Mouse (Mus musculus): ENCODE results near the gene Gm19426. TPM values are rescaled to one million over a fixed set of nuclear protein-coding genes. Genes with fewer than 3 reads are reported as not detected.
"Not testable (repeated sequence)": the region's sequence is repeated elsewhere in the genome, so short reads cannot be mapped to it uniquely, and the experiment has no call there.

The Gm19426 gene
- total and polyA plus RNA-seq, 3 experiments, result 0.98 to 2.6 (median 1.0) TPM

- no peak for DNase-seq
These were observed 671 bp upstream of the Gm19426 start for GRCm38 (mm10) chr2:84744126-84744525.

GRCm38 (mm10) chr2:84742451-84743283 lies 788 bp downstream of the Gm19426 start:
- DNase-seq, result peak; percentile 35

- peak; percentile 44 for DNase-seq
These were observed 1.5 kb downstream of the Gm19426 start for GRCm38 (mm10) chr2:84741841-84742450.

- no peak for DNase-seq
These were observed 2.7 kb downstream of the Gm19426 start for GRCm38 (mm10) chr2:84740608-84741333.

- no peak for DNase-seq
These were observed 5.1 kb downstream of the Gm19426 start for GRCm38 (mm10) chr2:84738271-84738911.

- no peak for DNase-seq
These were observed 6.0 kb downstream of the Gm19426 start for GRCm38 (mm10) chr2:84737451-84737925.

- no peak for DNase-seq
These were observed 6.9 kb downstream of the Gm19426 start for GRCm38 (mm10) chr2:84736312-84737161.

- DNase-seq, result no peak
These were observed 8.0 kb downstream of the Gm19426 start for GRCm38 (mm10) chr2:84735346-84735920.

GRCm38 (mm10) chr2:84734919-84735318 lies 8.5 kb downstream of the Gm19426 start:
- DNase-seq, result no peak

GRCm38 (mm10) chr2:84734351-84734864 lies 9.0 kb downstream of the Gm19426 start:
- DNase-seq, result no peak

- DNase-seq, result peak; percentile 80
These were observed 9.7 kb downstream of the Gm19426 start, which contains the start of gene Ypel4 for GRCm38 (mm10) chr2:84733579-84734300. Gene Ypel4, plus strand, starts transcription at chr2:84734058.

- no peak for DNase-seq
These were observed 11.1 kb downstream of the Gm19426 start for GRCm38 (mm10) chr2:84732394-84732793.

GRCm38 (mm10) chr2:84731206-84731605 lies 12.2 kb downstream of the Gm19426 start:
- no peak for DNase-seq

GRCm38 (mm10) chr2:84728191-84728590 lies 15.3 kb downstream of the Gm19426 start:
- not testable (repeated sequence) for DNase-seq

GRCm38 (mm10) chr2:84727172-84727858 lies 16.1 kb downstream of the Gm19426 start, which contains the start of gene Clp1:
Gene Clp1, minus strand, starts transcription at chr2:84727350.
- peak; percentile 97 for DNase-seq

- no peak for DNase-seq
These were observed 16.7 kb downstream of the Gm19426 start for GRCm38 (mm10) chr2:84726716-84727115.

- DNase-seq, result no peak
These were observed 17.7 kb downstream of the Gm19426 start for GRCm38 (mm10) chr2:84725770-84726169.

- DNase-seq, result no peak
These were observed 19.6 kb downstream of the Gm19426 start for GRCm38 (mm10) chr2:84723856-84724255.

GRCm38 (mm10) chr2:84721182-84721581 lies 22.3 kb downstream of the Gm19426 start:
- DNase-seq, result no peak
